Mouse (Mus musculus) hindbrain, postnatal 0 days (tissue): ENCODE results near the gene Zfp729a. TPM values are rescaled to one million over a fixed set of nuclear protein-coding genes. Genes with fewer than 3 reads are reported as not detected.
"Not testable (repeated sequence)": the region's sequence is repeated elsewhere in the genome, so short reads cannot be mapped to it uniquely, and the experiment has no call there.

Experiments
- ATAC-seq: fragments of 200-750 bp; cut with Nextera tagmentation; 2 replicates; pipeline ENCODE4 v1.8.0; 2017; ENCODE audit warnings: mild to moderate bottlenecking, moderate TSS enrichment, moderate library complexity
- DNase-seq: peaks from one replicate; pipeline ENCODE4 v3.0.0-alpha.2; 2015; ENCODE audit warnings: low spot score
- H3K27ac ChIP-seq: fragments of 300-500 bp; sonication (generic); 2 replicates; pipeline ENCODE4 v1.5.1; 2014; ENCODE audit warnings: mild to moderate bottlenecking
- H3K27me3 ChIP-seq: fragments of 300-500 bp; sonication (generic); 2 replicates; pipeline ENCODE4 v1.6.1; 2014; ENCODE audit warnings: low read length, mixed read lengths; ENCODE audit not compliant: insufficient read depth
- H3K36me3 ChIP-seq: fragments of 300-500 bp; sonication (generic); 2 replicates; pipeline ENCODE4 v1.6.1; 2014; ENCODE audit warnings: low read length, mixed read lengths; ENCODE audit not compliant: insufficient read depth
- H3K4me1 ChIP-seq: fragments of 300-500 bp; sonication (generic); 2 replicates; pipeline ENCODE4 v1.6.1; 2014; ENCODE audit warnings: antibody characterized with exemption, low read length, mixed read lengths; ENCODE audit not compliant: insufficient read depth
- H3K4me2 ChIP-seq: fragments of 300-500 bp; sonication (generic); 2 replicates; pipeline ENCODE4 v1.6.1; 2014; ENCODE audit warnings: low read depth, mild to moderate bottlenecking, low read length, moderate library complexity, mixed read lengths
- H3K4me3 ChIP-seq: fragments of 300-500 bp; sonication (generic); 2 replicates; pipeline ENCODE4 v1.5.1; 2014; ENCODE audit warnings: low read length
- H3K9ac ChIP-seq: fragments of 300-500 bp; sonication (generic); replicated peaks from 2 replicates; pipeline ENCODE4 v1.6.1; 2014; ENCODE audit warnings: mild to moderate bottlenecking, low read length, moderate library complexity, mixed read lengths
- H3K9me3 ChIP-seq: fragments of 300-500 bp; sonication (generic); 2 replicates; pipeline ENCODE4 v1.6.1; 2016; ENCODE audit warnings: low read length, mixed read lengths
- CTCF ChIP-seq: IDR thresholded peaks from 2 replicates; pipeline ENCODE4 v1.5.1; 2016; ENCODE audit warnings: antibody characterized with exemption, control low read depth, low read depth
- WGBS: fragments of 180-500 bp; shearing (Covaris S2); extraction: QIAGEN DNeasy Blood & Tissue Kit; methylation state at CpG from one replicate; pipeline ENCODE4 v1.1.7; 2014; 5-methylcytosine and 5-hydroxymethylcytosine counted together
- polyA plus RNA-seq: library from polyadenylated mRNA; unstranded; fragments of >200 nt; fragmentation: Nextera tagmentation; extraction: Ambion mirVana; gene quantifications from 2 replicates; pipeline ENCODE4 v1.2.1, GENCODE M21; 2015
- total RNA-seq: library from RNA; depleted of rRNA; stranded (reverse); fragments of >200 nt; gene quantifications from 2 replicates; pipeline ENCODE4 v1.2.3, GENCODE M21; 2014; rRNA removed

Gene Zfp729a
- total RNA-seq (3.9 and 4.0 TPM in 2 replicates), polyA plus RNA-seq (1.9 and 3.3 TPM in 2 replicates)

DNA sequence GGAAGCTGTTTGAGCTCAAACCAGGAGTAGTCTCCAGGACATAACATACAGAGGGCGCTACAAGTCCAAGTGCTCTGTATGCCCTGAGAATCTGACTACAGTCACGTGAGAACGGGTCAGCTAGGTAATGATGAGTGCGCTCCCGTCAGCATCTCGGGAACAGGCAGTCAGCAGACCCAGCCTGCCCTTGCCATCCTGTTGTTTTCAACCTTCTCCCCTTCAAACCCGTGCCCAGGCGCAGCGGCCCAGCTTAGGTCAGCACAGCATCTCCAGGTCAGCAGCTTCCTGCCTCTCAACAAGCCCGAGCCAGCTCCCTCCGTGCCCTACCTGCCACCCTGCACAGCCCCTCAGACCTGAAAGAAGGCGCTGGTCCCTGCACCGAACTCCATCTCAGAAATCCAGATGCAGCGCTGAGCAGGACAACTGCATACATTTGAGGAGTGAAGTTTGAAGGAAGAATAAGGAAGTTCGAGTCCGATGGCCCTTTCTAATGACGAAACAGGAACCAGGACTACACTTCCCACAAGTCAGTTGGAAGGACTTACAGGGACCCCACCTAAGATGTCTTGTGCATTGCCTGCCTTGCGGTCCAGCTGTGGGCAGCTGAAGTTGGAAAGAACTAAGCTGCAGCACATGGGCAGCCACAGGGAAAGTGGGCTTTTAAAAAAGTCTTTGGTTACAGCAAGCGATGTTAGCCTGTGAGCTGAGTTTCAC, at the start of gene Zfp729a, which contains the start of gene Gm49345:
TSS of gene Zfp729a (minus strand) at position 498 of the 714 bp plus-strand sequence.
TSS of gene Gm49345 (minus strand) at position 476 of the 714 bp plus-strand sequence.
- ATAC-seq = peak; percentile 99
- Histone ChIP-seq H3K4me1 (no peaks in the 10 kb centered on the region), H3K4me3 (peak within 1 kb of the TSS; percentile 86), H3K27ac (peak within 1 kb of the TSS; percentile 83), H3K9ac (peak within 1 kb of the TSS; percentile 54), H3K27me3 (no peaks in the 10 kb centered on the region), H3K9me3 (no peaks in the 10 kb centered on the region), H3K4me2 (peak within 1 kb of the TSS; percentile 58), H3K36me3 (no peaks in the 10 kb centered on the region)
- peak; percentile 92 for DNase-seq
- peak; percentile 80 for TF ChIP-seq CTCF
- WGBS = under 1% methylated on average over 19 of the region's 19 CpGs

DNA sequence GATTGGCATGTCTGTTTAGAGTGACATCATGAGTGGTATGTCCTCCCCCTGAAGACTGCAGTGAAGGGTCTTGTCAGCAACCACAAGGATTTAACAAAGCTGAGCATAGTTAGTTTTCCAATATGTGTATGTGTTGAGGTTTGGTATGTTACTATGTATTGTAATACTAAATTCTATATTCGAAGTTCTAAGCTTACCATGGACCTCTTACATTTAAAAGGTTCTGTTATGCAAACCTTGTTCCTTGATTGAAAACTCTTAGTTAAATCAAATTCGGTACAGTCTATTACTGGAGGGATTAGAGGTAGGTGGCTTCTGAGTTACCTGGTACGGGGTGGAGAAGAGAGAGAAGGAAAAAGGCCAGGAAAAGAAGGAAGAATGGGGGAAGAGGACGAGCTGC, 49.4 kb upstream of the Zfp729a start, which contains the start of gene Zfp738:
TSS of gene Zfp738 (minus strand) at position 101 of the 400 bp plus-strand sequence.
- Histone ChIP-seq H3K27me3 (no peaks in the 10 kb centered on the region), H3K9ac (no peak within 1 kb of the TSS), H3K27ac (no peak within 1 kb of the TSS), H3K36me3 (no peaks in the 10 kb centered on the region), H3K9me3 (no peaks in the 10 kb centered on the region), H3K4me1 (no peaks in the 10 kb centered on the region), H3K4me2 (no peak within 1 kb of the TSS), H3K4me3 (no peak within 1 kb of the TSS)
- WGBS = 82% methylated on average over 4 of the region's 4 CpGs
- ATAC-seq (no peak), DNase-seq (no peak)
- TF ChIP-seq CTCF = no peak

DNA sequence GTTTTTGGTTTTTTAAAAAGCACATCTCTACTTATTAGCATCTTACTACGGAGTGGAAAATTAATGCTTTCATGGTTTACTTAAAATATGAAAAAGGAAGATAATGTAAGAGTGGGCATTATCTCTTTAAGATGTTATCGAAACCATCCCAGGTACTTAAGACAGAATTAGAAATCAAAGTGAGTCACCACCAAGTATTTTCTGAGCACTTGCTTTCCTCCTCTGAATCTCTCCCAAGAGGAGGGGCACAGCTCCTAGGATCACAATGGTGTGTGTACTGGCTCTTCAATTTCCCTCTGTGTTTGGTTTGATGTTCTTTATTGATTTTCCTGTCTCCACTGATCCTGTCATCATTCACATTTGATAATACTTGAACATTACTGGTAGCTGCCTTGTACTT, 46.2 kb upstream of the Zfp729a start:
- DNase-seq (peak; percentile 1), ATAC-seq (peak; percentile 30; the same call in 1 of the 2 replicates)
- 66% methylated on average over 2 of the region's 2 CpGs for WGBS
- H3K36me3 ChIP-seq, H3K4me1 ChIP-seq, H3K9me3 ChIP-seq, H3K27ac ChIP-seq, H3K27me3 ChIP-seq: not testable (repeated sequence)
- peak overlapping the region; percentile 72 for H3K4me3 ChIP-seq
- H3K4me2 ChIP-seq = peak overlapping the region; percentile 66
- peak overlapping the region; percentile 74; the same call in 1 of the 2 replicates for H3K9ac ChIP-seq

DNA sequence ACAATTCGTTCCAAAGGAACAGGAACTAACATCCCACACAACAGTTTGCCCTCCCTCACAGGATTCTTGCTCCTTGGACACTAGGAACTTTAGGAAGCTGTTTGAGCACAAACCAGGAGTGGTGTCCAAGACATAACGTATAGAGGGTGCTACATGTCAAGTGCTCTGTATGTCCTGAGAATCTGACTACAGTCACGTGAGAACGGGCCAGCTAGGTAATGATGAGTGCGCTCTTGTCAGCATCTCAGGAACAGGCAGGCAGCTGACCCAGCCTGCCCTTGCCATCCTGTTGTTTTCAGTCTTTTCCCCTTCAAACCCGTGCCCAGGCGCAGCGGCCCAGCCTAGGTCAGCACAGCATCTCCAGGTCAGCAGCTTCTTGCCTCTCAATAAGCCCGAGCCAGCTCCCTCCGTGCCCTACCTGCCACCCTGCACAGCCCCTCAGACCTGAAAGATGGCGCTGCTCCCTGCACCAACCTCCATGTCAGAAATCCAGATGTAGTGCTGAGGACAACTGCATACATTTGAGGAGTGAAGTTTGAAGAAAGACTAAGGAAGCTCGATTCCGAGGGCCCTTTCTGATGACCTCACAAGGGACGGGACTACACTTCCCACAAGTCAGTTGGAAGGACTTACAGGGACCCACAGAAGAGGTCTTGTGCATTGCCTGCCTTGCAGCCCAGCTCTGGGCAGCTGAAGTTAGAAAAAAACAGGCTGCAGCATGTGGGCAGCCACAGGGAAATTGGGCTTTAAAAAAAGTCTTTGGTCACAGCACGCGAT, 45.6 kb upstream of the Zfp729a start:
- ATAC-seq = peak; percentile 100
- peak; percentile 93 for DNase-seq
- not testable (repeated sequence) for H3K4me1 ChIP-seq, H3K36me3 ChIP-seq, H3K27me3 ChIP-seq, H3K9me3 ChIP-seq
- 10% methylated on average over 16 of the region's 16 CpGs for WGBS
- peak overlapping the region; percentile 74 for H3K9ac ChIP-seq
- H3K4me3 ChIP-seq = peak overlapping the region; percentile 72
- peak overlapping the region; percentile 56; the same call in 1 of the 2 replicates for H3K27ac ChIP-seq
- peak; percentile 27 for TF ChIP-seq CTCF
- peak overlapping the region; percentile 66 for H3K4me2 ChIP-seq

DNA sequence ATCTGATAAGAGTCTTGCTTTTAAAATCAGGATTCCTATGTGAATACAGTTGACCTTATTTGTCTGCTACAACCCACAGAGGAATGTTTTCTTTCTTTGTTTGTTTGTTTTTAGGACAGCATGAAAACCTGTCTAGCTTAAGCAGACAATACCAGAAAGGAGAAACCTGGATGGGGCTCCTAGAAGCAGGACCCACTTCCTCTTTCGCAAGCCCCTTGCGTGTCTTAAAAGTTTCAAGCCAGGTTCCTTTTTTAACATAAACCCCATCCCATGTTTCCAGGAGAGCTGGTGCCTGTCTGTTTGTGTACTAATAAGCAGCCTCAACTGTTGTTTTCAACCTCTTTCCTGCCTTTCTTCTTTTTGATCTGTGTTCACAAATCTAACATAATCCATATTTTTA, 37.3 kb upstream of the Zfp729a start:
- no peaks in the 10 kb centered on the region for H3K9me3 ChIP-seq

DNA sequence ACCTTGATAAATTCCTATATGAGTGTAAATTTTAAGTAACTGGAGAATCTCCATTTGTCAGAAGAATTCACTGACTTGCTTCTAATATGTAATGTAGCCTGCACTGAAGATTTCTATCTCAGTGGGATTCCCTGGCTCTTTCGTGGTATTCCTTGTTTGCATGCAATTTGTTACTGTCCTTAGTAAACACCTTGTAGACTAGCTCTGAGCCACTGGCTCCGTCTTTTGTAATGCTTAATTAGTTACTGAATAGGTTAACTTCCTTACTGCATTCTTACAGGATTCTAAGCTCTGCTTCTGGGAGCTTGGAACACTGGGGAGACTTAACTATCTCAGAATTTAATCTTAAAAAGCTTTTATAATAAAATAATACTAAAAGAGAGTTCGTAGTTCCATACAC, 14.9 kb upstream of the Zfp729a start:
- no peaks in the 10 kb centered on the region for H3K9me3 ChIP-seq
- 35% methylated on average over 3 of the region's 3 CpGs for WGBS
- H3K27ac ChIP-seq = no peak overlapping the region
- no peak for ATAC-seq
- H3K4me2 ChIP-seq = no peak overlapping the region
- DNase-seq = no peak
- no peak overlapping the region for H3K4me3 ChIP-seq
- H3K4me1 ChIP-seq = no peaks in the 10 kb centered on the region
- TF ChIP-seq CTCF = no peak
- H3K27me3 ChIP-seq = no peaks in the 10 kb centered on the region
- no peak overlapping the region for H3K9ac ChIP-seq
- H3K36me3 ChIP-seq = no peaks in the 10 kb centered on the region

More for the DNA sequence above, 37.3 kb upstream of the Zfp729a start:
- no peaks in the 10 kb centered on the region for H3K27me3 ChIP-seq
- H3K9ac ChIP-seq = no peak overlapping the region
- DNase-seq = no peak
- ATAC-seq = no peak
- H3K4me1 ChIP-seq = no peaks in the 10 kb centered on the region
- H3K4me2 ChIP-seq = no peak overlapping the region
- no peak overlapping the region for H3K27ac ChIP-seq
- 97% methylated on average over 2 of the region's 2 CpGs for WGBS
- H3K36me3 ChIP-seq = no peaks in the 10 kb centered on the region; the same call in 1 of the 2 replicates
- no peak for TF ChIP-seq CTCF
- no peak overlapping the region for H3K4me3 ChIP-seq
